Mouse (Mus musculus): ENCODE measurements around the gene Tmem35b.

The Tmem35b gene

GRCm38 (mm10) chr4:127168211-127168913 lies 44.9 kb downstream of the Tmem35b start:
- DNase-seq (ENCODE audit: low spot score): peak; percentile 9

GRCm38 (mm10) chr4:127168914-127169345 lies 45.4 kb downstream of the Tmem35b start, which contains the start of gene Dlgap3:
Dlgap3 (plus strand) TSS chr4:127169204.
- DNase-seq (ENCODE audit: low spot score): no peak

- DNase-seq (ENCODE audit: low spot score): no peak
These were observed 46.1 kb downstream of the Tmem35b start for GRCm38 (mm10) chr4:127169346-127170221.

GRCm38 (mm10) chr4:127170866-127171265 lies 47.4 kb downstream of the Tmem35b start:
- DNase-seq (ENCODE audit: low spot score): no peak

- DNase-seq (ENCODE audit: low spot score): no peak
These were observed 47.9 kb downstream of the Tmem35b start for GRCm38 (mm10) chr4:127171341-127171905.

GRCm38 (mm10) chr4:127172119-127172518 lies 48.6 kb downstream of the Tmem35b start:
- no peak for DNase-seq (ENCODE audit: low spot score)

GRCm38 (mm10) chr4:127172614-127173013 lies 49.1 kb downstream of the Tmem35b start:
- DNase-seq (ENCODE audit: low spot score): no peak

- DNase-seq (ENCODE audit: low spot score): peak; percentile 16
These were observed 50.0 kb downstream of the Tmem35b start for GRCm38 (mm10) chr4:127173461-127173860.

- DNase-seq (ENCODE audit: low spot score): no peak
These were observed 50.8 kb downstream of the Tmem35b start for GRCm38 (mm10) chr4:127174075-127174899.

GRCm38 (mm10) chr4:127174900-127175278 lies 51.4 kb downstream of the Tmem35b start:
- no peak for DNase-seq (ENCODE audit: low spot score)

- DNase-seq (ENCODE audit: low spot score): no peak
These were observed 54.5 kb downstream of the Tmem35b start for GRCm38 (mm10) chr4:127177961-127178360.

- no peak for DNase-seq (ENCODE audit: low spot score)
These were observed 55.2 kb downstream of the Tmem35b start for GRCm38 (mm10) chr4:127178671-127179070.
